Mouse (Mus musculus) ZHBTc4 (cell line): ENCODE measurements around the gene Gm17617.

Source experiments
- DNase-seq: peaks from one replicate; pipeline ENCODE4 v3.0.0-alpha.2; 2011; ENCODE audit warnings: low read depth, low spot score

The Gm17617 gene

DNA sequence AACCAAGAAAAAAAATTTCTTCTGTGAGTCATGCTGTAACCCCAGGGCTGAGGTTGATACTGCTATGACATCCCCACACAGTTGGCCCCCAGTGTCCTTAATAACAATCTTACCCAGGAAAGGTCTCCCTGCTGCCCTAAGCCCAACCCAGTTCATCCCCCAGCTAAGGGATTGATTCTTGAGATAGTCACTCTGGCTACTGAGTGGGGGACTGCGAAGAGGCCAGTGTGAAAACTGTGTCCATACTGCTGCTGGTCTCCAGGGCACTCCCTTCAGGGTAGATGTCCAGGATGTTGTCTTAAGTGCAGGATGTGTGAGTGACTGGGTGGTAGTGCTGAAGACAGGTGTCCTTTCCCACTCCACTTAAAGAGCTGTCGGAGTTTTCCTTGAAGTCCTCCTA is at the start of gene Gm17617:
Gm17617 (minus strand) TSS at position 101 of the 400 bp plus-strand sequence.
- DNase-seq, result no peak

DNA sequence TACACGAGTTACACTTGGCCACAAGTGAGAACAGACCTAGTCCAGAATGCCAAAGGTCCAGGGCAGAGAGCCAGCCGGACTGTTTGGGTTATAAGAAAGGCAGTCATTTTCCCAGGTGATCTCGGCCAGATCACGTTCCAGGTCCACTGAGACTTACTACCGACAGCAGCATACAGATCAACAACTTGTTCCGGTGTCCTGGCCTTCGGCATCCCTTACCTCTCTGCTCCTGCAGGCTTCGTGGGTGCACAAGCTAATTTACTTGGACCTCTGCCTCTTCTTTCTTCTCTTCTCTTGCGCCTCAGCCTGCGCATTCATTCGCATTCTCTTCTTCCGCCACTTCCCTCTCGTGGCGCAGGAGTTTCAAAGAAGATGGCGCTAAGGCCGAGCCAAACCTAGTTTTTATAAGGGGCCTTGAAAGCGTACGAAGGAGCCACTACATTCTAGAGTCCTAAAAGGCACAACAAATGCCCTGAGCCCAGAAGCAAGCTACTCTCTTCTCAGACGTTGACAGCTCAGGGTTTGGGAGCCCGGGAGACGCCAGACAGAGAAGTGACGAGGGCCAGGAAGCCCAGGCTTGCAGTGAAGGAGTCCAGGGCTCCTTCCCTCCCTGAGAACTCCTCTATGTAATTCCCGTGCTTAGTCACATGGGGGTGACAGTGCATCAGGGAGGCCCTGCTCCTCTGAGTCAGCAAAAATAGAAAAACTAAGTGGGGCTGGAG is 49.0 kb upstream of the Gm17617 start:
- DNase-seq, result peak; percentile 92

DNA sequence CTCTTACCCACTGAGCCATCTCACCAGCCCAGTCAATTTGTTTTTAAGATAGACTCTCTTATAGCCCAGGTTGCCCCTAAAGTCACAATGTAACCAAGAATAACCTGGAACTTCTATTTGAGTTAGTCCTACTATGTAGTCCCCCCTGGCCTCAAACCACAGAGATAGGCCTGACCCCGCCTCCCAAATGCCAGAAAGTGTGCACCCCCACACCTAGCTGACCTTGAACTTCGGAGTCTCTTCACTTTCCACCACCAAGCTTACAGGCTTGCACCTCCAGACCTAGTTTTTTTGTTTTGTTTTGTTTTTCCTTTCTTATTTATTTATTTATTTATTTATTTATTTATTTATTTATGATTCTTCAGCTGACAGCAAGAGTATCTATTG is 48.4 kb upstream of the Gm17617 start:
- no peak for DNase-seq

DNA sequence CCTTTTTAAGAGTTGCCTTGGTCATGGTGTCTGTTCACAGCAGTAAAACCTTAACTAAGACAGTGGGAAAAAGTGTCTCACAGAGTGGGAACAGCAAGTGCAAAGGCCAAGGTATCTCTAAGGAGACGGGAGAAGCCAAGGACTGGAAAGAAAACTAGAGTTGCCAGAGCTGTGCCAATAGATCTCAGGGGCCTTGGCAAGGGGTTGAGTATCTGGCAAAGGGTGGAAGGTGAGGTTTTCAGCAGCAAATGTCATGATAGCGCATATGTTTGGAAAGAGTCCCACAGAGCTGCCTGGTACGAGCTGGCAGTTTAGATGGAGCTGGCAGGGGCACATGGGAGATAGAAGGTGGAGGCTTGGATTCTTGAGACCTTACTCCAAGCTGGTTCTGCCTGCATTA is 46.2 kb upstream of the Gm17617 start:
- no peak for DNase-seq

- DNase-seq, result peak; percentile 89
Measured at GRCm38 (mm10) chr13:55178556-55178955, 45.2 kb upstream of the Gm17617 start.

GRCm38 (mm10) chr13:55177903-55178496 is 44.7 kb upstream of the Gm17617 start:
- DNase-seq, result peak; percentile 72

- DNase-seq, result no peak
Measured at GRCm38 (mm10) chr13:55176265-55176664, 42.9 kb upstream of the Gm17617 start.

DNA sequence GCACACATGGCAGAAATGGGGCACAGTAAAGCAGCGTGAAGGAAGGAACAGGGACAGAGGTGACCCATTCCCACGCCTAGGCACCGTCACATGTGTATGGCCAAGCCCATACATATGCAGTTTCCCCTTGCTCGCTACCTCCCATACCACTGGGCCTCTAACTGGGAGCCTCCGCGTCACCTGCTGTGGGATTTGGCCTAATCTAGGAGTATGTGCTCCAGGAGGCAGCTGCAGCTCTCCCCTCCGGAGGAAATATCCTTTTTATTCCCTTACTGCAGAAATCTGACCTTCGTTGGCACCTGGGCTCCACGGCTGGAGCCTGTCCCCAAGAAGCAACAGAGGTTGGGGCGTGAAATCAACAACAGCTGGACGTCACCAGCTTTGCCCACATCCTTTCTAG is 41.0 kb upstream of the Gm17617 start:
- DNase-seq, result no peak

DNA sequence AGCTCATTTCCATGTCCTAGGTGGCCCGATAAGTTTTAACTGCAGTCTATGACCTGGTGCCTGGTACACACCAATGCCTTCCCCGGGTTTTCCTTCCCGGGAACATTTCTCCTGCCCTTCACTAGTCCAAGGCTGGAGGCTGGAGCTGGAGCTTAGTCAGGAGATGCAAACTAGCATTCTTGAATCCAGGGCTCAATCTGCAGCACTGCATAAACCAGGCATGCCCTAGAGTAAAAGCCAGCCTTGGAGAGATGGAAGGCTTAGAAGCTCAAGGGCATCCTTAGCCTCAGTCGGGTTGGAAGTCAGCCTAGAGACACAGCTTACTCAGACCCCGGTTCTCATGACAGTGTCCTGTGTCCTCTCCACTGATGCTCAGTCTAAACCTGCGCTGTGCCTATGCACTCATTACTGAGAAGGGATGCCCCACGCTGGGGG is 39.0 kb upstream of the Gm17617 start:
- no peak for DNase-seq

DNA sequence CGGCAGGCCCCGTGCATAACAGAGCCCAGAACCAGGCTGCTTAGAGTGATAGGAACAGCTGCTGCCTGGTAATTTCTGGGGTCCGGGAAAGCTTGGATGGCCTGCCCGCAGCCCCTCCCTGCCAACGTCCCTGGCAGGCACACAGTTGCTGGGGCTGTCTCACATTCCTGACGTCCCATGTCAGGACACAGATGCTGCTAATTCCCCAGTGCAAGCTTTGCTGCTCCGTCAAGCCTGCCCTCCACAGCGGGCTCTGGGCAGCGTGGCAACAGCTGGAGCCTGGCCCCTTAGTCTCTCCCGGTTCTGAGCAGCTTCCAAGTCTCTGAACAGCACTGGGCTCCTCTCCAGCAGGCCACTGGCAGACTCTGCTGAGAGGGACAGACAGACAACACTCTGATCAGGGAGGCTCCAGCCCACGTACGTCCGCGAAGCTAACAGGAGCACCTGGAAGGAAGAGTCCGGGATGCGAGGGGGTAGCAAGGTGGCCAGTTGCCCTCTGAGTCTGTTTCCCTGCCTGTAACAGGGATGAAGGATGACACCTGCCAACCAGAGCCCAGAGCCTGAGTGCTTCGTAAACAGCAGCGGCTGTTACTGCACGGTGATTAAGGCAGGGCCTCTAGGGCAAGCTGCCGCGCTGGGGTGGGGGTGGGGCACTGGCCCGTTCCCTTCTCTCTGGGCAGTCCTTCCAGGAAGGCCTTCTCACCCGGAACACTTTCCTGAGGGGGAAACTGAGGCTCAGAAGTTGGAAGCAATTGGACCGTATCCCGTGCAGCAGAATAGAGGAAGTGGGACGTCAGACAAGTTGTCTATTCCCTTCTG is 38.4 kb upstream of the Gm17617 start:
- DNase-seq, result no peak

DNA sequence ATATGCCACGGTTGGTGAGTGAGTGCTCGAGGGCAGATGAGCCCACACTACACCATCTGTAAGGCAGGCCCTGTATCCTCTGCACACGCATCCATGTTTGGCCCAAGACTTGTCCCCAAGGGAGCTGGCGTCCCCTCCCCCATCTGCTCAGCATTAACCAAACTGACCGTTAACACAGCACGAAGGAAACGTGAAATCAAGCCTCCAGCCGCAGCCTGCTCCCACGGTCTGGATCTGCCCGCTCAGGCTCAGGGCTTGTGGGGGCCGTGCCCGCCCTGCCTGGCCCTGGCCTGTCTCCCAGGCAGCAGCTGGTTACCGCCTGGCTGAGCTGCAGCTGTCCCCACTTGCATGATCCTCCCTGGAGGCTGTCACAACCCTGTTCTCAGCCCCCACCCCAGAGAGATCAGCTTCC is 35.6 kb upstream of the Gm17617 start:
- peak; percentile 46 for DNase-seq

- no peak for DNase-seq
Measured at GRCm38 (mm10) chr13:55168255-55168654, 34.9 kb upstream of the Gm17617 start.

DNA sequence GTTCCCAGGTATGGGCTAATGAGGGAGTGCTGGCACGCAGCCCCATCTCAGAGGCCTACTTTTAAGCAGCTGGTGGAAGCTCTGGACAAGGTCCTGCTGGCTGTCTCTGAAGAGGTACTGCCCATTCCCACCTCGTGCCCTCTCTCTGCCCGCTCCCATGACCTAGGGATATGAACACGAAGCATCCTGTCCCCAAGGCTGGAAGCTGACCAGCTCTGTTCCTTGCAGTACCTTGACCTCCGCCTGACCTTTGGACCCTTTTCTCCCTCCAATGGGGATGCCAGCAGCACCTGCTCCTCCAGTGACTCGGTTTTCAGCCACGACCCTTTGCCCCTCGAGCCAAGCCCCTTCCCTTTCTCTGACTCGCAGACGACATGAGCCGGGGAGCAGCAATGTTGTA is 34.5 kb upstream of the Gm17617 start:
- no peak for DNase-seq

- peak; percentile 96 for DNase-seq
Measured at GRCm38 (mm10) chr13:55166806-55167725, 33.7 kb upstream of the Gm17617 start.

DNA sequence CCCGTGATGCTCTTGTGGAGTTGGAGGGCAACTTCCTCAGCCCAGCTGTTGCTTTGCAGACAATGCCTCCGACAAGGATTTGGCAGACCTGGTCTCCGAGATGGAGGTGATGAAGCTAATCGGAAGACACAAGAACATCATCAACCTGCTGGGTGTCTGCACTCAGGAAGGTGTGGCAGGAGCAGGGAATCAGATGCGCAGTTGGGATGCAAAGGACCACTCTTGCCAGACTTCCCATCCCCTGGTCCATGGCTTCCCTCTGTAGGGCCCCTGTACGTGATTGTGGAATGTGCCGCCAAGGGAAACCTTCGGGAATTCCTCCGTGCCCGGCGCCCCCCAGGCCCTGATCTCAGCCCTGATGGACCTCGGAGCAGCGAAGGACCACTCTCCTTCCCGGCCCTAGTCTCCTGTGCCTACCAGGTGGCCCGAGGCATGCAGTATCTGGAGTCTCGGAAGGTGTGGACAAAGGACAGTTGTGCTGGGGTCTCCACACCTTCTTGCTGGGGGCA is 32.5 kb upstream of the Gm17617 start:
- DNase-seq, result no peak

DNA sequence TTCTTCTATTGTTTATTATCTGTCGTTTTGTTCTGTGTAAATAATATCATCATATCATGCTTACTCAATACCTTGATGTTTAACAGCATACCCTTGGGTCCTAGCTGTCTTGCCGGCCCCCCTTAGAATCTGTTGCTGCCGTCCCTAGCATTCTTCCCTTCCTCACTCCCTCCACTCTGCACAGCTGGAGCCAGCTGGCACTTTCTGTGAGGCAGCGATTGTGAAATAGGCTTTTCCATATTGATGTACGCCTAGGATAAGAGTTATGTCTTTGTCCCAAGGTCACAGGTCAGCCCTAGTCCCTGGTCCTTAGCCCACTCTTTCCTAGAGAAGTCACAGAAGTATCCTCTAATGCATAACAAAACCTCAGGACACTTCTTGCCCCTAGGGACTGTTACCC is 30.2 kb upstream of the Gm17617 start:
- no peak for DNase-seq

GRCm38 (mm10) chr13:55162365-55162764 is 29.0 kb upstream of the Gm17617 start:
- DNase-seq, result no peak

GRCm38 (mm10) chr13:55153951-55154350 is 20.6 kb upstream of the Gm17617 start:
- DNase-seq, result no peak

- DNase-seq, result peak; percentile 88
Measured at GRCm38 (mm10) chr13:55152621-55153415, 19.5 kb upstream of the Gm17617 start, which contains the start of gene Fgfr4. Fgfr4 (plus strand) TSS chr13:55152640.

DNA sequence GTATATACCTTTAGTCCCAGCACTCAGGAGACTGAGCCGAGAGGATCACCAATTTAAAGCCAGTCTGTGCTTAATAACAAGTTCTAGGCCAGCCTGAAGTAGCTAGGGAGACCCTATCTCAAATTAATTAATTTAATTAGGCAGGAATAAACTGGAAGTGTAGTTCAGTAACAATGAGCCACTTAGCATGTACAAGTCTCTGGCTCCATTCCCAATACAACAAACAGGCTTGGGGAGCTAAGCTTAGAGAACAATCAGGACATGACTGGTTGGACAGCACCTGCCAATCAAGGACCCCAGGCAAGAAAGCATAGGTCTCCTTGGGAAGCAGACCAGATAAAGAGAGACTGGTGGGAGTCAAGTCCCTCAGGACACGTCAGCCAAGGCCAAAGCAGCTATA is 6.9 kb upstream of the Gm17617 start:
- no peak for DNase-seq
